Mouse (Mus musculus) adrenal gland, postnatal 36 days (tissue): Measurements from ENCODE around the gene Acaa1a. TPM values are rescaled to one million over a fixed set of nuclear protein-coding genes. Genes with fewer than 3 reads are reported as not detected.
"Not testable (repeated sequence)": the region's sequence is repeated elsewhere in the genome, so short reads cannot be mapped to it uniquely, and the experiment has no call there.

Source experiments
- DNase-seq, 2 experiments: peaks; one replicate each; pipeline ENCODE4 v3.0.0; 2021; ENCODE audit warnings: mixed read lengths in 1 of 2
- total RNA-seq, 2 experiments: library from RNA; stranded (reverse); gene quantifications; 2 replicates each; pipeline ENCODE4 v1.2.3; 2021

Gene Acaa1a
- total RNA-seq, 2 experiments from 2014 or later, result 104 to 116 TPM

- DNase-seq, result no peak
Observed at GRCm38 (mm10) chr9:119339106-119339505, 370 bp upstream of the Acaa1a start.

DNA sequence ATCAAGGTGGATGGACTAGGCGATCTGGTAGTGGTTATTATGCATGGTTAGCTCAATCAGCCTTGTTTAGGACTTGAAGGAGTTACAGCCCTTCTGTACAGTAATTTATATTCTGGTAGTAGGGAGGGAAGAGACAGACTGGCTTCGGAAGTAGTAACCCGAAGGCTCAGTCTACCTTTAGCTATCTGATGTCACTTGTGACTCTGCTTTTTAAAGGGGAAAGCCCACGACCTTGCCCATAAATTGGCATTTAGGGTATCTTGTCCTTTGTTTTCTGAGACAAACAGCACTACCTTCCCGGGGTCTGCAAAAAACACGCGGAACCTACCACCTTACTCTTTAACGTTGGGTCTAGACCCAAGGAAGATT is 720 bp downstream of the Acaa1a start:
- DNase-seq, result no peak

- peak; percentile 96 to 97 for DNase-seq
Observed at GRCm38 (mm10) chr9:119340909-119341816, 1.7 kb downstream of the Acaa1a start, which contains the start of gene Myd88. Gene Myd88, minus strand, starts transcription at chr9:119341411.

DNA sequence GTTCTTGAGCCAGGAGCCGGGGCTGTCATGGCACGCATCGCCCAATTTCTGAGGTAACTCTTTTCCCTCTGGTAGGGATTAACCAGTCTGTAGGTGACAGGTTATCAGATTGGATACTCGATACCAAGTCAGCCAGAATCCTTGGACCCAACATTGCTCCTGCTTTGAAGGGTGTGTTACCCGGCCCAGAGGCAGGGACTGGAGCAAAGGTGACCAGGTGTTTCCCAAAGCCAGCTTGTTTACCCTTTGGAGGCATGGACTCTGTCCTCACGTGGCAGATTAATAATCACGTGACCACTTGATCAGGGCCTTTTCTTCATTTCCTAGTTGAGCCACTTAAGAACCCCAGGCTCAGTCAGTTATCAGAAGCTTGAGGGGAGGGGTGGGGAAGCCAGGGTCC is 3.3 kb downstream of the Acaa1a start:
- no peak for DNase-seq

GRCm38 (mm10) chr9:119346376-119346775 is 6.9 kb downstream of the Acaa1a start:
- DNase-seq, result peak; percentile 48 to 53

GRCm38 (mm10) chr9:119350531-119350930 is 11.1 kb downstream of the Acaa1a start:
- DNase-seq, result no peak

GRCm38 (mm10) chr9:119350947-119351705 is 11.7 kb downstream of the Acaa1a start:
- no peak for DNase-seq

GRCm38 (mm10) chr9:119352060-119352459 is 12.6 kb downstream of the Acaa1a start:
- peak; percentile 88 to 93 for DNase-seq

- DNase-seq, result no peak
Observed at GRCm38 (mm10) chr9:119353926-119354325, 14.4 kb downstream of the Acaa1a start.

DNA sequence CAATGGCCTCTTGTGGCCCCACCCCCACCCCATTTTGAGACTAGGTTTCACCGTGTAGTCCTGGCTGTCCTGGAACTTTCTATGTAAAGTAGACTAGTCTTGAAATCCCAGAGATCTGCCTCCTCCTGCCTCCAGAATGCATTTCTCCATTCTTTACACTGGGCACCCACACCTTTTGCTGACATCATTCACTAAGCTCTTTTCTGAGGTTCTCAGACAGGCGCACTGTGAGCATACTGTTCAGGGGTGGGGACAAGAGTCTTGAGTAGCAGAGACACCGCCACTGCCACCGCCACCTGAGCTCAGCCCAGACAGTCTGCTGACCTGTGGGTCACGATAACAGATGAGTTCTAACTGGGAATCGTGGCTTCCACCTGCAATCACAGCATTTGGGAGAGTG is 16.5 kb downstream of the Acaa1a start:
- DNase-seq, result no peak

DNA sequence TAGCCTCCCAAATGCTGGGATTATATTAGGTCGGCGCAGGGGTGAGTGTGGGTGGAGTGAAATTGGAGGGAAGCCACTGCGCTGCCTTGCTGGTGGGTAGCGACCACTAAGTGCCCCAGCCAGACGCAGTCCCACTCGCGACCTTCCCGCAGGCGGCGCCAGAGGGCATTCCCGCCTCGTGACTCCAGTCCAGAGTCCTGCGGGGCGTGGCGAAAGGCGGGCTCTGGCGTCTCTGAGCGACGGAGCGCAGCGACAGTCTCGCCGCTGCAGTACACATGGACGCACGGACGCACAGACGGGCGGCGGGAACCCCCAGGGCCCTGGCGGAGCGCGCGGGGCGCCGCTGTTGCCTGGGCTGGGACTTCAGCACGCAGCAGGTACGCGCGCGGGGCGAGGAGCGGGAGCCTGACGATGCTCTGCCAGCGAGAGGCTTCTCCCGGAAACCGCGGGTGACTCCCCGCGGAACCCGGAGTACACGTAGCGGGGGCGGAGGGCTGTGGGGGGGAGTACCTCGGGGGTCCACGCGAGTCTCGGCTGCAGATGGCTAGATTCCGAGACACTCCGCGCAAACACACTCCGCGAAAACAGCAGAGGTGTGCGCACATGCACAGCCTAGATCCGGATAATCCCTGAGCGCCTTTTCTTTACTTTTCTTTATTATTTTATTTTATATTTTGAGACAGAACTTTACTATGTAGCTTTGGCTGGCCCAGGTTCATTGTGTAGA is 18.0 kb downstream of the Acaa1a start, which contains the start of gene Xylb:
Gene Xylb (plus strand): TSS at position 51 of the 727 bp plus-strand sequence.
- peak; percentile 95 to 97 for DNase-seq

- DNase-seq, result no peak
Observed at GRCm38 (mm10) chr9:119358058-119358429, 18.6 kb downstream of the Acaa1a start.

- DNase-seq, result no peak
Observed at GRCm38 (mm10) chr9:119361416-119361815, 21.9 kb downstream of the Acaa1a start.

GRCm38 (mm10) chr9:119363229-119363628 is 23.8 kb downstream of the Acaa1a start:
- no peak for DNase-seq

DNA sequence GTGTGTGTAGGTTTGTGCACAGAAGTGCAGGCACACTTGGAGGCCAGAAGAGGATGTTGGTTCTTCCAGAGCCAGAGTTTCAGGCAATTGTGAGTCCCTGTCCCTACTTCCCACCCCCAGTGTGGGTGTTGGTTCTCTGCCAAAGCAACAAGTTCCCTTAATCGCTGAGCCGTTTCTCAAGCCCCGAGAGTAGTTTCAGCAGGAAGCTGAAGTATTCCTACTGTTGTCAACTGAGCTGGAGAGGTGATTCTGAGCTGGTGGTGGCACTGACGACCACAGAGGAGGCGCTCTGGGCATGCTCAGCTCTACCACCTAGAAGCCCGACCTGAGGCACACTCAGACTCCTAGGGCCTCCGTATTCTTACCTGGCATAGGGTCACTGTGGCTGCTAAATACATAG is 25.8 kb downstream of the Acaa1a start, which contains the start of gene Slc22a14:
Gene Slc22a14 (minus strand): TSS at position 270 of the 400 bp plus-strand sequence.
- no peak for DNase-seq

DNA sequence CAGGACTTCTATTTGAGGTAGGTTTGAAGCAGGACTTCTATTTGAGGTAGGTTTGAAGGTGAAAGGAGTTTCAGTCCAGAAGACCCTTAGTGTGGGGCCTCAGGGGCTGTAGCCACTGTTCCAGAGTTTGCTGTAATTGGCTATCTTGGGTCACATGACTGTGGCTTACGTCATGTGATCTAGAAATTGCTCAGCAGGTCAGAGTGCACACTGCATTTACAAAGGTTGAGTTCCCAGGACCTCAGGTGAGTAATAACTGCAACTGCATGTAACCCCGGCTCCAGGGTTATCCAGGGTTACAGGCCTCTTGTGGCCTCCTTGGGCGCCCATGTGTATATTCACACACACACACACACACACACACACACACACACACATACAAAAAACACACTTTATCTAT is 28.9 kb downstream of the Acaa1a start:
- DNase-seq, result no peak

DNA sequence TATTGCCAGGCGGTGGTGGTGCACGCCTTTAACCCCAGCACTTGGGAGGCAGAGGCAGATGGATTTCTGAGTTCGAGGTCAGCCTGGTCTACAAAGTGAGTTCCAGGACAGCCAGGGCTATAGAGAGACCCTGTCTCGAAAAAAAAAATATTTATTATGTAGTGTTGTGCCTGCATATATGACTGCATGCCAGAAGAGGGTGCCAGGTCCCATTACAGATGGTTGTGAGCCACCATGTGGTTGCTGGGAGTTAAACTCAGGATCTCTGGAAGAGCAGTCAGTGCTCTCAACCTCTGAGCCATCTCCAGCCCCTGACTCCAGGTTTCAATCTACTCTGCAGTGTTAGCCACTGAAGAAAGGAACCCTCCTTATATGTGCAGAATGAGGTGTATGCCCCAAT is 31.3 kb downstream of the Acaa1a start:
- not testable (repeated sequence) for DNase-seq

DNA sequence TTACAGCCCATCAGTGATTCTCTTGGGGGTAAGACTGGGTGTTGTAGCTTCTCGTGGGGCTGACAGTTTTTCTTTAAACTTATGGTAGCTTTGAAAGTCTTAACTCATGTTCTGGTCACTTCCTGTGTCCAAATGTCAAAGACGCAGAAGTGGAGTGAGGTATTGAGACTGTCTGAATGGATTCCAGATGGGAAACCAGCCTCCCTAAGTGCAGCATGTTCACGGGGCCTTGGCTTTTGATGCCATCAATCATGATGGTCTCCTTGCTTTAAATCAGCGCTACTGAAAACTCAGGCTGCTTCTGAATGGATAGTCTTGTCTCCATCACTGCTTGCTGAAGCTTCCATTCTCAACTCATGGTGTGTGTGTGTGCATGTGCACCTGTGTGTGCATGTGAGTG is 31.8 kb downstream of the Acaa1a start:
- no peak for DNase-seq

DNA sequence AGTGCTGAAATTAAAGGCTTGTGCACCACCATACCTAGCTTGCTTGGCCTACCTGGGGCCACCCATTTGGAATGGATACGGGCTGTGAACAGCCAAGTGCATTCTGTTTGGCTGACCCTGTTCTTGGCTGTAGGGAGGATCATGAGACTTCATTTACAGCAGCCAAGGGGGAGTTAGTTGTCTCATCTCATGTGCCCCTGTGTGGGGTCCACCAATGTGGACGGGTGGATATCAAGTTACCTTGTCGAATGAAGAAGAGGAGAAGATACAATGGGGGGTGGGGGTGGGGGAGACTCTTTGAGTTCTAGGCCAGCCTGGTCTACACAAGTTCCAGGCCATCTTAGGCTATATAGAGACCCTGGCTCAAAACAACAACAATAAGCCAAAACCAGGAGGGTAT is 35.5 kb downstream of the Acaa1a start:
- DNase-seq, result no peak

GRCm38 (mm10) chr9:119375556-119375955 is 36.1 kb downstream of the Acaa1a start:
- no peak for DNase-seq

GRCm38 (mm10) chr9:119378231-119378630 is 38.8 kb downstream of the Acaa1a start:
- DNase-seq, result no peak

DNA sequence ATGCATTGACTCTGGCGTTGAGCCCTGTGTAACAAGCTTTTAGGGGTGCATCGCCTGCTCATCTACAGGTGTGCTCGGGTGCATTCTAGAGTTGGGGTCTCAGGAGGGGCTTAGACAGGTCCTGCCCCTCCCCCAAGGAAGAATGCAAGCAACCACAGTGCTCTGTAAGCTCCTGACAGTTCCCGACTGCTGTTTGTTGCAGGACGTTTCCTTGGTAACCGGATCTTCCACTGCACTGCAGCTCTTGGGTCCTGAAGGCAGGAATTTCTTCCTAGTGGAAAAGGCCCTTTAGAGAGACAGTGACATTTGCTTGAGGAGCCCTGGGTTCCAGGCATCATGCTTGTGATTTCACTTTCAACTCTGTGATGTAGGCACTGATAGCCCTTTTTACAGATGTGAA is 43.1 kb downstream of the Acaa1a start:
- DNase-seq, result no peak
